Mouse (Mus musculus): ENCODE results near the gene Ttll1. TPM values are rescaled to one million over a fixed set of nuclear protein-coding genes. Genes with fewer than 3 reads are reported as not detected.
A peak's percentile ranks its signal among the peaks of the same experiment; 100 is the strongest.

Gene Ttll1
- total and polyA plus RNA-seq, 2 experiments from 2014 or later: 39.2 to 104 TPM

DNA sequence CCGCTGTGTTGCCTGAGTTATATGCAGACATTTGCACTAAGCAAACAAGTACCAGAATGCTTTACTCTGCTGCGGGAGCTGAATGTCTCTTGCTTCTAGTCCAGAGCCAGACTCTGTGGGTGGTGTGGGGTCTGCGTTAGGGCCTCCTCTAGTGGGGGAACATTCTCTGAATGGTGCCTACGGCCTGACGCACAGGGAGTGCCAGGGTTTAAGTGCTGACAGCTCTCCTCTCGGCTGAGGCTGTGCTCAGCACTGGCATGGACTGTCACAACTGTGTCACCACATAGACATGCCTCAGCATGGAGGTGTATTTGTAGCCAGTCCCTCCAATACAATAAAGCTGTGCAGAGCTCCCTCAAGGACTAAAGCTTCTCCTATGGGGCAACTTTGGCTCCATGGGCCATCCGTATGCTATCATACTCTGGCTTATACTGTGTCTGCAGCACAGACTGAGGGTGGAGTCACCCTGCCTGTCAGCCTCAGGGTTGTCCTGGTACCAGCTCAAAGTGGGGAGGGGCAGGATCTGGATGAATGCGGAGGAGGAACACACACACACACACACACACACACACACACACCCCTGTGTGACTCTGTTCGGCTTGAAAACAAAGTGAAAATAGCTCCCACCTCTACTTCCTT is 23.1 kb downstream of the Ttll1 start:
- DNase-seq (ENCODE audit: low spot score) (no peak), ATAC-seq (no peak)
- H3K27ac ChIP-seq: no peak overlapping the region
- H3K4me1 ChIP-seq (ENCODE audit: insufficient read depth, low read length): no peaks in the 10 kb centered on the region
- no peak overlapping the region for H3K4me3 ChIP-seq (ENCODE audit: low read length)
- H3K9me3 ChIP-seq (ENCODE audit: low read length): no peaks in the 10 kb centered on the region
- H3K4me2 ChIP-seq (ENCODE audit: low read depth, low read length): no peak overlapping the region
- H3K36me3 ChIP-seq (ENCODE audit: insufficient read depth, low read length): peaks cover 35% of the 10 kb centered on the region
- WGBS: 56% methylated on average over 9 of the region's 9 CpGs
- no peak for TF ChIP-seq CTCF (IDR thresholded peaks at IDR 0.05; ENCODE audit: low read depth)
- H3K9ac ChIP-seq (replicated peaks; ENCODE audit: low read length): no peak overlapping the region
- H3K27me3 ChIP-seq (ENCODE audit: insufficient read depth, low read length): no peaks in the 10 kb centered on the region

DNA sequence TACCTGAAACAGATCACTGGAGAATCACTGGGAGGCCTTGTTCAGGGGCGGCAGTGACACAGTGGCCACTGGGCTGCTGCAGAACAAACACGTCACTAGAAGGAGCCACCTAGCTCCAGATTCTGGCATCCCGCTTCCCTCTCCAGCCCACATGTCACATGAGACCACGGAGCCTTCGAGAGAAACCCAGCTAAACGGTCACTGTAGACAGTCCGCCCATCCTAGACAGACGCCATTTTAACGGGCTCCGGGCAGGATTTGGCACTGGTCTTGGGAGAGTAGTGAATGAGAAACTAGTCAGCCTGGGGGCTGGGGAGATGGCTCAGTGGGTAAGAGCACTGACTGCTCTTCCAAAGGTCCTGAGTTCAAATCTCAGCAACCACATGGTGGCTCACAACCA is 26.4 kb downstream of the Ttll1 start:
- H3K9me3 ChIP-seq (ENCODE audit: low read length): no peaks in the 10 kb centered on the region
- H3K27me3 ChIP-seq (ENCODE audit: insufficient read depth, low read length): no peaks in the 10 kb centered on the region
- no peak overlapping the region for H3K4me2 ChIP-seq (ENCODE audit: low read depth, low read length)
- ATAC-seq: no peak
- no peak overlapping the region for H3K27ac ChIP-seq
- H3K36me3 ChIP-seq (ENCODE audit: insufficient read depth, low read length): peaks cover 20% of the 10 kb centered on the region
- H3K9ac ChIP-seq (replicated peaks; ENCODE audit: low read length): no peak overlapping the region
- no peaks in the 10 kb centered on the region for H3K4me1 ChIP-seq (ENCODE audit: insufficient read depth, low read length)
- DNase-seq (ENCODE audit: low spot score): no peak
- WGBS: 89% methylated on average over 10 of the region's 10 CpGs
- TF ChIP-seq CTCF (IDR thresholded peaks at IDR 0.05; ENCODE audit: low read depth): no peak
- H3K4me3 ChIP-seq (ENCODE audit: low read length): no peak overlapping the region

DNA sequence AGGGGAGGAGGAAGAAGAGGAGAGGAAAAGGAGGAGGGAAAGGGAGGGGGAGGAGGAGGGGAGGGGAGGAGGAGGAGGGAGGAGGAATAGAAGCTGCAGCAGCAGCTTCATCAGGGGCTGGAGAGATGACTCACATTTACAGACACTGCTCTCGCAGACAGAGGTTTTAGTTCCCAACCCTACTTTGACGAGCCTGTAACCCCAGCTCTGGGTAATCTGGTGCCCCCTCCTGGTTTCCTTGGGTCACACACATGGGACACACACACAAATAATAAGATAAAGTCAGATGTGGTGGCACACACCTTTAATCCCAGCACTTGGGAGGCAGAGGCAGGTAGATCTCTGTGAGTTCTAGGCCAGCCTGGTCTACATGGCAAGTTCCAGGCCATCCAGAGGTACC is 27.2 kb downstream of the Ttll1 start:
- Histone ChIP-seq H3K4me2 (ENCODE audit: low read depth, low read length) (no peak overlapping the region), H3K4me3 (ENCODE audit: low read length) (no peak overlapping the region), H3K9ac (replicated peaks; ENCODE audit: low read length) (no peak overlapping the region), H3K27me3 (ENCODE audit: insufficient read depth, low read length) (no peaks in the 10 kb centered on the region), H3K36me3 (ENCODE audit: insufficient read depth, low read length) (peaks cover 20% of the 10 kb centered on the region), H3K27ac (no peak overlapping the region), H3K4me1 (ENCODE audit: insufficient read depth, low read length) (no peaks in the 10 kb centered on the region), H3K9me3 (ENCODE audit: low read length) (no peaks in the 10 kb centered on the region)
- peak; percentile 36 for DNase-seq (ENCODE audit: low spot score)
- 37% methylated on average over 2 of the region's 2 CpGs for WGBS
- no peak for ATAC-seq
- TF ChIP-seq CTCF (IDR thresholded peaks at IDR 0.05; ENCODE audit: low read depth): peak; percentile 45

DNA sequence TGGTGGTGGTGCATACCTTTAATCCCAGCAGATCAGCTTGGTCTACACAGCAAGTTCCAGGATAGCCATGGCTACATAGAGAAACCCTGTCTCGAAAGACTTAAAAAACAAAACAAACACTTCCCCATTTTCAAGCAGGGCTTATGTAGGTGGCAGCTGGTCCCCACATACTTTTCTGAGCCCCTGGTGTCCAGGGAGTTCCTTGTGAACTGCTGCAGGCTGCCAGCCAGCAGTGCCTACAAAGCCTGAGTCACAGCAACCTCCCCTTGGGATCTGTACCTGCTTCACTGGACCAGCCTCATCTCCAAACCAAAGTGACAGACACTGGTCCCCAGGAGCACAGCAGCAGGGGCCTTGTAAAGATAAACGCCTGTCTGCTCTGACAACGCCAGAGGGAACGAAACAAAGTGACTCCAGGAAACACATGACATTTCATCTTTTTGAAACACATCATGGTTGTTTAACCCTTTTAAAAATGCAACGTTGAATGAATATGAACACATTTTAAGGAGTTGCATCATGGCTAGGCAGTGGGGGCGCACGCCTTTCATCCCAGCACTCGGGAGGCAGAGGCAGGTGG is 28.0 kb downstream of the Ttll1 start:
- Histone ChIP-seq H3K27me3 (ENCODE audit: insufficient read depth, low read length) (no peaks in the 10 kb centered on the region), H3K4me2 (ENCODE audit: low read depth, low read length) (no peak overlapping the region), H3K4me3 (ENCODE audit: low read length) (no peak overlapping the region), H3K4me1 (ENCODE audit: insufficient read depth, low read length) (no peaks in the 10 kb centered on the region), H3K9ac (replicated peaks; ENCODE audit: low read length) (no peak overlapping the region), H3K9me3 (ENCODE audit: low read length) (no peaks in the 10 kb centered on the region), H3K27ac (no peak overlapping the region), H3K36me3 (ENCODE audit: insufficient read depth, low read length) (peaks cover 16% of the 10 kb centered on the region)
- TF ChIP-seq CTCF (IDR thresholded peaks at IDR 0.05; ENCODE audit: low read depth): no peak
- peak; percentile 10 for DNase-seq (ENCODE audit: low spot score)
- 62% methylated on average over 8 of the region's 8 CpGs for WGBS
- no peak for ATAC-seq

DNA sequence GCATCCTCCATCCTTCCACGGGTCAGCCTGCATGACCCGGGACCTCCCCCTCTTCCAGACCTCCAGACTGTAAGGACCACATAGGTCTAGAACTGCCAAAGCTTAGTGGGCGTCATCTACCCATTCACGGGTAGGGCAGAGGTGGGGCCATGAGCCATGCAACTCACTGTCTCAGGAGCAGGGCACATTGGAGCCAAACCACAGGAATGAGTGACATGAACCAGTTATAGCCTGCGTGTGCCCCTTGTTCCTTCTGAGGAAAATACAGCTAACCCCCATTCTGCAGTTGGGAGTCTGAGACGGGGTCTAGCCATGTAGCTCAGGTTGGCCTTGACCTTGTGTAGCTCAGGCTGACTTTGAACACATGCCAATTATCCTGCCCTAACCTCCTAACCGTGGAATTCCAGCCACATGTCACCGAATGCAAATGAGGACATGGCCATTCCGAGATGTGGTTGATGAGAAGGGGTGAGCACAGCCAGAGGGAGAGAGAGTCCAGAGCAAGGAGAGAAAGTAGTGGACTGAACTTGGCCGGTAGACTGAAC is 29.4 kb downstream of the Ttll1 start:
- ATAC-seq (0 out of 2 replicates have a peak, but pooled peaks have one; percentile 8), DNase-seq (ENCODE audit: low spot score) (no peak)
- Histone ChIP-seq H3K9me3 (ENCODE audit: low read length) (no peaks in the 10 kb centered on the region), H3K4me3 (ENCODE audit: low read length) (no peak overlapping the region), H3K36me3 (ENCODE audit: insufficient read depth, low read length) (peaks cover 7% of the 10 kb centered on the region), H3K9ac (replicated peaks; ENCODE audit: low read length) (no peak overlapping the region), H3K4me1 (ENCODE audit: insufficient read depth, low read length) (no peaks in the 10 kb centered on the region), H3K27me3 (ENCODE audit: insufficient read depth, low read length) (no peaks in the 10 kb centered on the region), H3K4me2 (ENCODE audit: low read depth, low read length) (no peak overlapping the region), H3K27ac (no peak overlapping the region)
- 68% methylated on average over 10 of the region's 10 CpGs for WGBS
- no peak for TF ChIP-seq CTCF (IDR thresholded peaks at IDR 0.05; ENCODE audit: low read depth)

DNA sequence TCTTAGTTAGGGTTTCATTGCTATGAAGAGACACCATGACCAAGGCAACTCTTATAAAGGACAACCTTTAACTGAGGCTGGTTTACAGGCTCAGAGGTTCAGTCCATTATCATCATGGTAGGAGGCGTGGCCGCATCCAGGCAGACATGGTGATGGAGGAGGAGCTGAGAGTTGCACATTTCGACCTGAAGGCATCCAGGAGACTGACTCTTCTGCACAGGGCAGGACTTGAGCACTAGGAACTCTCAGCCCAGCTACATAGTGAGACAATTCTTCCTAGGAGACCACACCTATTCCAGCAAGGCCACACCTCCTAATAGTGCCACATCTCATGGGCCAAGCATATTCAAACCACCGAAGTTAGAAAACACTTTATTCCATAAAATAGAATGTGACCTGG is 30.9 kb downstream of the Ttll1 start:
- Histone ChIP-seq H3K9me3 (ENCODE audit: low read length) (no peaks in the 10 kb centered on the region), H3K36me3 (ENCODE audit: insufficient read depth, low read length) (no peaks in the 10 kb centered on the region; the same call in 1 of the 2 replicates), H3K4me2 (ENCODE audit: low read depth, low read length) (no peak overlapping the region), H3K4me1 (ENCODE audit: insufficient read depth, low read length) (no peaks in the 10 kb centered on the region), H3K27ac (no peak overlapping the region), H3K9ac (replicated peaks; ENCODE audit: low read length) (no peak overlapping the region), H3K27me3 (ENCODE audit: insufficient read depth, low read length) (no peaks in the 10 kb centered on the region), H3K4me3 (ENCODE audit: low read length) (no peak overlapping the region)
- ATAC-seq (no peak), DNase-seq (ENCODE audit: low spot score) (no peak)
- 90% methylated on average over 4 of the region's 4 CpGs for WGBS
- TF ChIP-seq CTCF (IDR thresholded peaks at IDR 0.05; ENCODE audit: low read depth): no peak

DNA sequence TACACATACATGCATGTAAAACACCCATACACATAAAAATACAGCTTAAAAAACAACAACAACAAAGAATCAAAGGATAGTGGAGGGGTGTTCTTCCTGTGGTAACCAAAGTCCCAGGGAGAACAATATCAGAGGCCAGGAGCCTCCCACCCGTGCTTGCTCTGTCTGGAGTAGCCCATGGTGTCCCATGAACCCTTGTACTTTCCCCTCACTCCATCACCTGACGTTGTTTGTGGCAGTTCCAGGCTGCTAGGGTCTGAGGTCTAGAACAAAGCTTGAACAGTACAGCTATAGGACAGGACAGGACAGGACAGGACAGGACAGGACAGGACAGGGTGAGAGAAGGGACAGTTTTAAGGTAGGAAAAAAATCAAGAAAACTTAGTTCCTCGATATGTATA is 32.6 kb downstream of the Ttll1 start:
- ATAC-seq: no peak
- 70% methylated on average over 3 of the region's 3 CpGs for WGBS
- Histone ChIP-seq H3K4me3 (ENCODE audit: low read length) (no peak overlapping the region), H3K4me1 (ENCODE audit: insufficient read depth, low read length) (no peaks in the 10 kb centered on the region), H3K9me3 (ENCODE audit: low read length) (no peaks in the 10 kb centered on the region), H3K27ac (no peak overlapping the region), H3K9ac (replicated peaks; ENCODE audit: low read length) (no peak overlapping the region), H3K36me3 (ENCODE audit: insufficient read depth, low read length) (no peaks in the 10 kb centered on the region), H3K4me2 (ENCODE audit: low read depth, low read length) (no peak overlapping the region), H3K27me3 (ENCODE audit: insufficient read depth, low read length) (no peaks in the 10 kb centered on the region)
- DNase-seq (ENCODE audit: low spot score): no peak
- no peak for TF ChIP-seq CTCF (IDR thresholded peaks at IDR 0.05; ENCODE audit: low read depth)

All from hindbrain, postnatal 0 days (tissue).